Comparison of ENCODE assay signal across 8 mouse cellular contexts in genomic region chr1:91366215-91367108, GRCm38 (mm10). TPM values are rescaled to one million over a fixed set of nuclear protein-coding genes. Genes with fewer than 3 reads are reported as not detected.
DNase-seq lines count a peak whose midpoint lies in the region; ATAC-seq and TF ChIP-seq lines count a peak whose summit lies in the region.

Erfe (plus strand) TSS chr1:91366430.

- H3K9me3 ChIP-seq in stomach, embryonic 15.5 days = no peaks in the 10 kb centered on the region

- peak; percentile 96 for DNase-seq in heart, adult 11 months
- no peak for DNase-seq in heart, postnatal 25 days (ENCODE audit: low spot score)
- peak; percentile 69 for DNase-seq in c-Kit-positive CD71-positive TER-119-negative erythroid progenitor cells, embryonic 14.5 days (ENCODE audit: low read depth)
- peak; percentile 80 for DNase-seq in gastrocnemius, postnatal 10 days
- DNase-seq in induced T-regulatory cell, adult 2 months (ENCODE audit: low read depth) = peak; percentile 81
- no peak for DNase-seq in liver, adult 2 months (ENCODE audit: extremely low read depth, low read depth, low spot score)

- ATAC-seq in stomach, embryonic 15.5 days (ENCODE audit: insufficient read depth, low FRiP score, low read depth) = peak; percentile 79

- intact Hi-C loops in heart, postnatal 25 days (cut with DNase I) = loop anchor here (5.0 kb wide), 1 partner anchor 116 kb away; no protein-coding TSS in a partner anchor

- TF ChIP-seq CTCF in liver, adult 2 months (IDR thresholded peaks at IDR 0.05; ENCODE audit: low read depth, low read length) = peak; percentile 81

- WGBS in liver, adult 2 months = 4% methylated on average over 65 of the region's 68 CpGs
- under 1% methylated on average over 67 of the region's 68 CpGs for WGBS in stomach, embryonic 15.5 days

- no peaks in the 10 kb centered on the region for H3K79me2 ChIP-seq in liver, adult 2 months (ENCODE audit: control insufficient read depth, insufficient read depth, low read length)
- H3K79me2 ChIP-seq in myocyte (ENCODE audit: control insufficient read depth, insufficient read depth) = no peaks in the 10 kb centered on the region

- H3K4me1 ChIP-seq in liver, adult 2 months (ENCODE audit: control insufficient read depth, insufficient read depth, low read length) = peaks cover 3% of the 10 kb centered on the region; the same call in 1 of the 2 replicates
- H3K4me1 ChIP-seq in stomach, embryonic 15.5 days = peaks cover 6% of the 10 kb centered on the region; the same call in 1 of the 2 replicates

- H3K4me2 ChIP-seq in myocyte (ENCODE audit: low read depth) = peak within 1 kb of the TSS; percentile 69
- peak within 1 kb of the TSS; percentile 92 for H3K4me2 ChIP-seq in stomach, embryonic 15.5 days

- H3ac ChIP-seq in myocyte (ENCODE audit: control insufficient read depth, insufficient read length) = peak within 1 kb of the TSS; percentile 24

- no peaks in the 10 kb centered on the region for H3K36me3 ChIP-seq in liver, adult 2 months (ENCODE audit: control insufficient read depth, insufficient read depth, low read length)
- peaks cover 9% of the 10 kb centered on the region for H3K36me3 ChIP-seq in myocyte (ENCODE audit: control insufficient read depth, insufficient read depth)
- H3K36me3 ChIP-seq in stomach, embryonic 15.5 days = peaks cover 10% of the 10 kb centered on the region

- H3K27me3 ChIP-seq in liver, adult 2 months (ENCODE audit: control insufficient read depth, insufficient read depth, low read length) = 0 out of 2 replicates have a peak, but pooled peaks cover 2% of the 10 kb centered on the region
- no peaks in the 10 kb centered on the region for H3K27me3 ChIP-seq in myocyte (ENCODE audit: control insufficient read depth, insufficient read depth, insufficient read length)
- H3K27me3 ChIP-seq in stomach, embryonic 15.5 days (replicated peaks) = no peaks in the 10 kb centered on the region

- no peak within 1 kb of the TSS for H3K27ac ChIP-seq in liver, adult 2 months (replicated peaks; ENCODE audit: insufficient read depth, low read depth, low read length)
- peak within 1 kb of the TSS; percentile 1; the same call in 1 of the 2 replicates for H3K27ac ChIP-seq in stomach, embryonic 15.5 days

- TF ChIP-seq POLR2A in liver, adult 2 months (IDR thresholded peaks at IDR 0.05; ENCODE audit: extremely low read depth, insufficient read depth, low read length) = no peak
- TF ChIP-seq POLR2A in myocyte (IDR thresholded peaks at IDR 0.05; ENCODE audit: insufficient read length, low read depth) = peak; percentile 63

- peak within 1 kb of the TSS; percentile 33 for H3K9ac ChIP-seq in liver, adult 2 months (ENCODE audit: low read depth, low read length)
- H3K9ac ChIP-seq in stomach, embryonic 15.5 days = peak within 1 kb of the TSS; percentile 45

- H3K4me3 ChIP-seq in liver, adult 2 months (ENCODE audit: insufficient read depth, low read depth, low read length) = peak within 1 kb of the TSS; percentile 30
- peak within 1 kb of the TSS; percentile 28 for H3K4me3 ChIP-seq in myocyte
- H3K4me3 ChIP-seq in stomach, embryonic 15.5 days (replicated peaks) = peak within 1 kb of the TSS; percentile 48

TF ChIP-seq in myocyte, 11 proteins besides CTCF, POLR2A, EP300 and RAD21:
- no peak for TF ChIP-seq CEBPB (IDR thresholded peaks at IDR 0.05; ENCODE audit: insufficient read depth, poor library complexity, severe bottlenecking)
- TF ChIP-seq MYOD1 (IDR thresholded peaks at IDR 0.05; ENCODE audit: control insufficient read depth in 1 of 3, insufficient read length in 2 of 3, low read depth in 2 of 3) = peak in 1 of 3 experiments; percentile 24
- no peak for TF ChIP-seq TCF3 (IDR thresholded peaks at IDR 0.05; ENCODE audit: insufficient read length, low read depth)
- TF ChIP-seq MAX (IDR thresholded peaks at IDR 0.05; ENCODE audit: low read depth) = no peak
- TF ChIP-seq E2F4 (IDR thresholded peaks at IDR 0.05; ENCODE audit: insufficient read depth) = peak; percentile 88
- TF ChIP-seq SRF (IDR thresholded peaks at IDR 0.05; ENCODE audit: control insufficient read depth, insufficient read length, low read depth) = no peak
- TF ChIP-seq USF1 (IDR thresholded peaks at IDR 0.05; ENCODE audit: low read depth) = no peak
- peak; percentile 80 for TF ChIP-seq POLR2AphosphoS2 (IDR thresholded peaks at IDR 0.05; ENCODE audit: insufficient read length, low read depth)
- TF ChIP-seq REST (IDR thresholded peaks at IDR 0.05; ENCODE audit: insufficient read depth, insufficient read length) = no peak

RNA-seq across cellular contexts. Expression of gene Erfe, which starts in this region (rescaled TPM):
- total RNA-seq in heart, postnatal 25 days (2021) = under 1 TPM in 1 of 2 experiments, not detected in 1; 0.26 TPM
- 1 to 10 TPM; 1.1 to 1.3 TPM for total RNA-seq in gastrocnemius, postnatal 10 days (2021)
- not detected in 2 replicates for total RNA-seq in liver, adult 2 months (2014; rRNA removed)
- polyA plus RNA-seq in liver, adult 2 months (2012; rRNA removed) = not detected in 2 replicates
- polyA plus RNA-seq in myocyte (2012; fragmentation: generic; extraction: Trizol) = 13.1 TPM
- 3.2 and 3.7 TPM in 2 replicates for polyA plus RNA-seq in stomach, embryonic 15.5 days (2015; fragmentation: Nextera tagmentation; extraction: Ambion mirVana)

Comparison
In these comparisons a context has a peak if more than half of its experiments do, and no peak if none do; other contexts are left out.
1. DNase-seq: peak in heart, adult 11 months (single experiment), c-Kit-positive CD71-positive TER-119-negative erythroid progenitor cells, embryonic 14.5 days (single experiment), gastrocnemius, postnatal 10 days (single experiment) and induced T-regulatory cell, adult 2 months (single experiment); none in heart, postnatal 25 days (single experiment) and liver, adult 2 months (single experiment).
2. Peak in every context shown above with its lines, with median percentiles within 50 percentile points of each other: H3K4me3 ChIP-seq.